Mouse (Mus musculus) ES-Bruce4 (cell line): ENCODE measurements around the gene Rbpjl. TPM values are rescaled to one million over a fixed set of nuclear protein-coding genes. Genes with fewer than 3 reads are reported as not detected.

Experiments used
- H3K27ac ChIP-seq: 2 replicates; pipeline ENCODE4 v1.5.1; 2012; ENCODE audit warnings: low read length, inconsistent platforms; ENCODE audit not compliant: insufficient read depth
- H3K27me3 ChIP-seq: 2 replicates; pipeline ENCODE4 v1.6.1; 2012; ENCODE audit warnings: mild to moderate bottlenecking, low read length, inconsistent platforms; ENCODE audit not compliant: control insufficient read depth, poor library complexity, insufficient read depth, severe bottlenecking
- H3K36me3 ChIP-seq: 2 replicates; pipeline ENCODE4 v1.6.1; 2012; ENCODE audit warnings: inconsistent platforms, mild to moderate bottlenecking, low read length, moderate library complexity; ENCODE audit not compliant: control insufficient read depth, poor library complexity, insufficient read depth, severe bottlenecking
- H3K4me1 ChIP-seq: one replicate; pipeline ENCODE4 v1.8.1; 2011; ENCODE audit warnings: low read length; ENCODE audit not compliant: control insufficient read depth, insufficient read depth
- H3K4me3 ChIP-seq: 2 replicates; pipeline ENCODE4 v1.5.1; 2011; ENCODE audit warnings: low read depth, mild to moderate bottlenecking, low read length
- H3K9ac ChIP-seq: 2 replicates; pipeline ENCODE4 v1.6.1; 2012; ENCODE audit warnings: low read depth, mild to moderate bottlenecking, inconsistent platforms; ENCODE audit not compliant: poor library complexity, severe bottlenecking
- H3K9me3 ChIP-seq: replicated peaks from 2 replicates; pipeline ENCODE4 v1.6.1; 2012; ENCODE audit warnings: mild to moderate bottlenecking, low read length, inconsistent platforms; ENCODE audit not compliant: control insufficient read depth, poor library complexity, insufficient read depth, severe bottlenecking
- CTCF ChIP-seq: IDR thresholded peaks from one replicate; pipeline ENCODE4 v1.8.1; 2011; ENCODE audit warnings: low read depth, low read length
- EP300 ChIP-seq: IDR thresholded peaks from 2 replicates; pipeline ENCODE4 v1.6.1; 2011; ENCODE audit warnings: low read depth, low read length; ENCODE audit not compliant: insufficient read depth
- POLR2A ChIP-seq: IDR thresholded peaks from one replicate; pipeline ENCODE4 v1.8.1; 2011; ENCODE audit warnings: low read length; ENCODE audit not compliant: insufficient read depth
- polyA plus RNA-seq: library from polyadenylated mRNA; stranded (reverse); fragments of >200 nt; gene quantifications from 2 replicates; pipeline ENCODE4 v1.2.4, GENCODE M21; 2011; ENCODE audit warnings: low read depth; ENCODE audit not compliant: missing spikeins, insufficient read depth, insufficient read length

Rbpjl gene
- polyA plus RNA-seq, 1 experiment: not detected

DNA sequence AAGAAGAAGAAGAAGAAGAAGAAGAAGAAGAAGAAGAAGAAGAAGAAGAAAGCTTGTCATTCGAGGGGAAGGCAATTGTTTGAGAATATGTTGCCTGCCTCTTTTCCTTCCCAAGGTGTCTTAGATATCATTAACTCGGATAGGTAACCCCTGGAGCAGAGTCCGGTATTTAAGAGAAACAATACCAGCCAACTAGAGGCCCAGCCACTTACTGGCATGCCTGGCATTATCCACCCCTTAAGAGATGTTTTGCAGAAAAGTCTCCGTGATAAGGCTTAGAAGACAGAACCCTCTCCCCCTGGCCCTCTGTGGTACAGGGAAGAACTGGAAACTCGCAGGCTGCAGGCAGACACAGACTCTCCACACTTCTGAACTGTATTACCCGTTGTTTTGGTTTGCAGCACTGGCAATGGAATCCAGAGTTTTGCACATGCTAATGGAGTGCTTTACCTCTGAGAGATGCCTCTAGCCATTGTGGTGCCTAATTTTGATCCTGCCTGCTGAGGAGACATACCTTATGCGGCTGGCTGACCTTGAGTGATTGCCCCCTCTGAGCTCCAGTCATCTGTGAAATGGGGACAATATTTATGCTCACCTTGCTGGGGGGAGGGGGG lies 51.1 kb downstream of the Rbpjl start:
- Histone ChIP-seq H3K4me1 (peaks cover 17% of the 10 kb centered on the region), H3K27ac (peak overlapping the region; percentile 27), H3K36me3 (no peaks in the 10 kb centered on the region), H3K9ac (no peak overlapping the region), H3K4me3 (no peak overlapping the region), H3K27me3 (no peaks in the 10 kb centered on the region), H3K9me3 (no peaks in the 10 kb centered on the region)
- TF ChIP-seq POLR2A (no peak), CTCF (no peak), EP300 (peak; percentile 91)

DNA sequence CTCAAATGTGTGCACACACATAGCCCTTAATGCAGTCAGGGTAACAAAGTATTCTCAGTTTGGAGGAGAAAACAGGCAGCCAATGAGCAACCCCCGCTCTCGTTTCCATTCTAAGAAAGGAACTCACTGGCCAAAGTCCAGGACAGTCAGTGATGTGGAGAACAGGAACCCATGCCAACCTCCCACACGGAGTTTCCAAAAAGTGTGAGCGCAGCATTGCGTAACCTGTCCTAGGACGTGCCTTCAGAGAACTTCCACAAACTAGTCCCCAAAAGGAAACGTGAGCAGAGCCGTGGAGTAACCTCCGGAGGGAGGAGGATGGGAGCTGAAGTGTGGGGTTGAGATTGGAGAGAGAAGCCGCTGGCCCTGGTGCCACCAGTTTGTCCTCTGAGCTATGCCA lies 51.9 kb downstream of the Rbpjl start:
- TF ChIP-seq CTCF: no peak
- no peak for TF ChIP-seq POLR2A
- no peak for TF ChIP-seq EP300
- Histone ChIP-seq H3K9ac (no peak overlapping the region), H3K4me1 (peaks cover 17% of the 10 kb centered on the region), H3K4me3 (no peak overlapping the region), H3K27ac (0 out of 2 replicates have a peak overlapping the region, but pooled peaks have one; percentile 27), H3K9me3 (no peaks in the 10 kb centered on the region), H3K36me3 (no peaks in the 10 kb centered on the region), H3K27me3 (no peaks in the 10 kb centered on the region)

DNA sequence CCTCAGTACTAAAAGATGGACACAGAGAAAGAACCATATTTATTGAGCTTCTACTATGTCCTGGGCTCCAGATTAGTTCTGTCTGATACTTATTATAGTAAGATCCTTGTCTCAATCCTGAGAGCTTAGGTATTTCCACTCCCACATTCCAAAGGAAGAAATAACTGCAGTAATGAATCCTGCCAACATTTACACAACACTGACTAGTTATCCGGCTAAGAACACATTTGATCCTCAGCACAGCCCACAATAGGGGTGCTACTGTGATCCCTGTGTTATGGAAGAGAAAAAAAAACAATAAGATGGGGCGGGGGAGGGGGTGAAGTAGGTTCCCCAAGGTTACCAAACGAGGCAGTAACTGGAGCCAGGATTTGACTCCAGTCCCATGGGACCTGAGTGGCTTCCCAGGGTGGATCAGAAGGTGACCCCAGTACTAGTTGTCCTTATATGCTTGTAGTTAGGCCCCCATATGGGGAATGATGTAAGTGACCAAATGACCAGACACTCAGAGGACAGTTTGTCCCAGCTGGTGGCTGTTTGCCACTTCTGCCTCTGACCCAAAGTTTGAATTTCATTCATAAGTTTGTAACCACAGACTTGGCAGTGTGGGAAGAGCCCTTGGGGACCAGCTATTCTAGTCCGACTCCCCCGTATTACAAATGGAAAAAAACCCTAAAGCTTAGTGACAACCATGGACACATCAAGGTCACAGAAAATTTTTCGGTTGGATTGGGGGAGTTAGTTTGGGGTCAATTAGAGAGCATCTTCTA lies 52.7 kb downstream of the Rbpjl start:
- no peaks in the 10 kb centered on the region for H3K27me3 ChIP-seq
- H3K4me3 ChIP-seq: no peak overlapping the region
- peaks cover 17% of the 10 kb centered on the region for H3K4me1 ChIP-seq
- no peak overlapping the region for H3K9ac ChIP-seq
- H3K36me3 ChIP-seq: no peaks in the 10 kb centered on the region
- H3K27ac ChIP-seq: no peak overlapping the region
- no peak for TF ChIP-seq CTCF
- no peak for TF ChIP-seq EP300
- no peak for TF ChIP-seq POLR2A
- H3K9me3 ChIP-seq: no peaks in the 10 kb centered on the region

DNA sequence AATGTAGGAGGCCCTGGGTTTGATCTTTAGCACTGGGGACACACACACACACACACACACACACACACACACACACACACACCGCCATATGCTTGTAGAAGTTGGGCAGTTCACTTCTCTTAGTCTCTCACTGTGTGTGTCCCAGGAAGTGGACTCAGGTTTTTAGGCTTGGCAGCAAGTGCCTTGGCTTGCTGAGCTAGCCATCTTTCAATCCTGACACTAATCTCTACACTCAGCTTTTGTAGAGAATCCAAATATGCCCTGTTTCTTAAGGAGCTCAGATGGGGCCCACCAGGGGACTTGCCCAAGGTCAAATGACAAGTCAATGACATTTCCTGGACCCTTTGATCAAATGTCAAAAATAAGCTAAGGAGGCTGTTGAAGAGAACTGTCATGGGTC lies 53.5 kb downstream of the Rbpjl start:
- TF ChIP-seq POLR2A: no peak
- TF ChIP-seq EP300: no peak
- no peak for TF ChIP-seq CTCF
- H3K9me3 ChIP-seq: no peaks in the 10 kb centered on the region
- no peaks in the 10 kb centered on the region for H3K27me3 ChIP-seq
- H3K27ac ChIP-seq: peak overlapping the region; percentile 41; the same call in 1 of the 2 replicates
- peak overlapping the region; percentile 0; the same call in 1 of the 2 replicates for H3K9ac ChIP-seq
- no peaks in the 10 kb centered on the region for H3K36me3 ChIP-seq
- H3K4me1 ChIP-seq: peaks cover 17% of the 10 kb centered on the region
- H3K4me3 ChIP-seq: no peak overlapping the region

GRCm38 (mm10) chr2:164456864-164457300 lies 53.9 kb downstream of the Rbpjl start, which contains the start of gene Sys1:
Gene Sys1 (plus strand): TSS chr2:164456964.
- no peaks in the 10 kb centered on the region for H3K27me3 ChIP-seq
- H3K36me3 ChIP-seq: no peaks in the 10 kb centered on the region
- peak within 1 kb of the TSS; percentile 11; the same call in 1 of the 2 replicates for H3K4me3 ChIP-seq
- peak within 1 kb of the TSS; percentile 72 for H3K27ac ChIP-seq
- TF ChIP-seq POLR2A: no peak
- TF ChIP-seq EP300: no peak
- TF ChIP-seq CTCF: no peak
- peak within 1 kb of the TSS; percentile 0 for H3K9ac ChIP-seq
- no peaks in the 10 kb centered on the region for H3K9me3 ChIP-seq
- H3K4me1 ChIP-seq: peaks cover 17% of the 10 kb centered on the region

GRCm38 (mm10) chr2:164457942-164458341 lies 55.0 kb downstream of the Rbpjl start:
- H3K4me1 ChIP-seq: peaks cover 12% of the 10 kb centered on the region
- H3K4me3 ChIP-seq: no peak overlapping the region
- no peaks in the 10 kb centered on the region for H3K36me3 ChIP-seq
- H3K27ac ChIP-seq: peak overlapping the region; percentile 72
- no peak overlapping the region for H3K9ac ChIP-seq
- H3K9me3 ChIP-seq: no peaks in the 10 kb centered on the region
- TF ChIP-seq POLR2A (no peak), EP300 (no peak), CTCF (no peak)
- H3K27me3 ChIP-seq: no peaks in the 10 kb centered on the region
